Mouse (Mus musculus) forebrain, embryonic 12.5 days (tissue): ENCODE measurements around the gene Wdr47. TPM values are rescaled to one million over a fixed set of nuclear protein-coding genes. Genes with fewer than 3 reads are reported as not detected.

Experiments used
- ATAC-seq: fragments of 200-750 bp; cut with Nextera tagmentation; 2 replicates; pipeline ENCODE4 v1.8.0; 2017; ENCODE audit warnings: moderate TSS enrichment; ENCODE audit not compliant: low FRiP score
- H3K27ac ChIP-seq: fragments of 300-500 bp; sonication (generic); 2 replicates; pipeline ENCODE4 v1.5.1; 2016; ENCODE audit warnings: mild to moderate bottlenecking
- H3K27me3 ChIP-seq: fragments of 300-500 bp; sonication (generic); 2 replicates; pipeline ENCODE4 v1.6.1; 2016; ENCODE audit warnings: mild to moderate bottlenecking
- H3K36me3 ChIP-seq: fragments of 300-500 bp; sonication (generic); replicated peaks from 2 replicates; pipeline ENCODE4 v1.6.1; 2016; ENCODE audit warnings: mild to moderate bottlenecking
- H3K4me1 ChIP-seq: fragments of 300-500 bp; sonication (generic); 2 replicates; pipeline ENCODE4 v1.6.1; 2016
- H3K4me2 ChIP-seq: fragments of 300-500 bp; sonication (generic); 2 replicates; pipeline ENCODE4 v1.6.1; 2016; ENCODE audit warnings: mild to moderate bottlenecking, moderate library complexity
- H3K4me3 ChIP-seq: fragments of 300-500 bp; sonication (generic); replicated peaks from 2 replicates; pipeline ENCODE4 v1.5.1; 2016; ENCODE audit warnings: mild to moderate bottlenecking
- H3K9ac ChIP-seq: fragments of 300-500 bp; sonication (generic); 2 replicates; pipeline ENCODE4 v1.6.1; 2016; ENCODE audit warnings: mild to moderate bottlenecking
- H3K9me3 ChIP-seq: fragments of 300-500 bp; sonication (generic); 2 replicates; pipeline ENCODE4 v1.6.1; 2016
- WGBS: fragments of 180-500 bp; shearing (Covaris S2); methylation state at CpG from one replicate; pipeline ENCODE4 v1.1.7; 2016; 5-methylcytosine and 5-hydroxymethylcytosine counted together
- polyA plus RNA-seq: library from polyadenylated mRNA; unstranded; fragments of >200 nt; fragmentation: Nextera tagmentation; extraction: Ambion mirVana; gene quantifications from 2 replicates; pipeline ENCODE4 v1.2.1, GENCODE M21; 2016

Wdr47 gene
- polyA plus RNA-seq, 1 experiment from 2014 or later = 51.1 TPM

- Histone ChIP-seq H3K36me3 (no peaks in the 10 kb centered on the region; the same call in 1 of the 2 replicates), H3K9me3 (no peaks in the 10 kb centered on the region), H3K4me1 (peaks cover 40% of the 10 kb centered on the region), H3K4me2 (peak within 1 kb of the TSS; percentile 80), H3K27me3 (no peaks in the 10 kb centered on the region), H3K27ac (no peak within 1 kb of the TSS), H3K9ac (peak within 1 kb of the TSS; percentile 73), H3K4me3 (peak within 1 kb of the TSS; percentile 61)
- peak; percentile 97 for ATAC-seq
- WGBS = 3% methylated on average over 42 of the region's 42 CpGs
Measured at GRCm38 (mm10) chr3:108571443-108572294, 19.4 kb upstream of the Wdr47 start, which contains the start of gene Taf13. Gene Taf13, plus strand, starts transcription at chr3:108571698.

DNA sequence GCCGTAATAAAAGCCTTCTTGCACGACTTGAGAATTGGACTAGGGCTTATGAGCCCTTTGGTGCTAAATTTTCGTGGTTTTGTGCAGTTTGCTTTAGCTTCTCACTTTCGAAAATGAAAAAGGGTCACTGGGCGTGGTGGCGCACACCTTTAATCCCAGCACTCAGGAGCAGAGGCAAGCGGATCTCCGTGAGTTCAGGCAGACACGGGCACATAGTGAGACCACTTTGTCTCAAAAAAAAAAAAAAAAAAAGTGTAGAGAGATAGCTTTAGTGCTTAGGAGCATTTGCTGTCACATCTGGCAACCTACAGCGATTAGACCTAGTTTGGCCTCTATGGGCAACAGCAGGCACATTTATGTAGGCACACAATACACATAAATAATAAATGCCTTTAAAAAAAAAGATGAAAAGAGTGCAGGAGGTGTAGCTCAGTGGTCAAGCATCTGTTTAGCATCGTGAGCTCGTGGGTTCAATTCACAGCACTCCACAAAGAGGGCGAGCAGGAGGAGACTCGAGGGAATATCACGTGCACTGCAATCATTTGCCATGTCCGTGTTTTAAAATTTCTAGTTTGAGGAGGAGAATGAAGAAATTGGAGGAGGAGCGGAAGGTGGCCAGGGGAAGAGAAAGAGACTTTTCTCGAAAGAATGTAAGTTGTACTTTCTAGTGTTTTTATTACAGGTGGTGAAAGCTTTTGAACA is 18.6 kb upstream of the Wdr47 start:
- Histone ChIP-seq H3K4me3 (peak overlapping the region; percentile 61), H3K4me2 (peak overlapping the region; percentile 80), H3K9ac (peak overlapping the region; percentile 73), H3K4me1 (peaks cover 40% of the 10 kb centered on the region), H3K36me3 (no peaks in the 10 kb centered on the region; the same call in 1 of the 2 replicates), H3K27ac (no peak overlapping the region), H3K27me3 (no peaks in the 10 kb centered on the region), H3K9me3 (no peaks in the 10 kb centered on the region)
- 49% methylated on average over 18 of the region's 18 CpGs for WGBS
- ATAC-seq = no peak

- no peaks in the 10 kb centered on the region for H3K27me3 ChIP-seq
- no peak overlapping the region for H3K9ac ChIP-seq
- peaks cover 12% of the 10 kb centered on the region for H3K36me3 ChIP-seq
- no peak overlapping the region for H3K4me3 ChIP-seq
- ATAC-seq = no peak
- H3K4me1 ChIP-seq = peaks cover 27% of the 10 kb centered on the region
- no peak overlapping the region for H3K4me2 ChIP-seq
- no peak overlapping the region for H3K27ac ChIP-seq
- H3K9me3 ChIP-seq = no peaks in the 10 kb centered on the region
- 91% methylated on average over 5 of the region's 5 CpGs for WGBS
Measured at GRCm38 (mm10) chr3:108574018-108574417, 17.1 kb upstream of the Wdr47 start.

DNA sequence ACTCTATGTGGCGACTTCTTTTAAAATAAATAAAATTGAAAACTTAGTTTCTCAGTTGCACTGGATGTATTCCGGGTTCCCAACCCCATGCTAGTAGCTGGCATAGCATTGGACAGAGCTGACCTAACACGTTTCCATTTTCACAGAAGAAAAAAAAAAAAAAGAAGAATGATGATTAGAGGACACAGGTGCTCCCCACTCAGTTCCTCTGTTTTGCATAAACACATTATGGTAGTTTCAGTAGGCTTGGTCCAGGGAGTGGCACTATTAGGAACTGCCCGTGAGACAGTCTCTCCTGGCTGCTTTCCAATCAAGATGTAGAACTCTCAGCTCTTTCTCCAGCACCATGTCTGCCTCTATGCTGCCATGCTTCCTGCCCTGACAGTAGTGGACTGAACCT is 6.5 kb upstream of the Wdr47 start:
- Histone ChIP-seq H3K9ac (no peak overlapping the region), H3K4me1 (no peaks in the 10 kb centered on the region), H3K27me3 (no peaks in the 10 kb centered on the region), H3K4me3 (no peak overlapping the region), H3K36me3 (peaks cover 11% of the 10 kb centered on the region), H3K9me3 (no peaks in the 10 kb centered on the region), H3K27ac (no peak overlapping the region), H3K4me2 (no peak overlapping the region)
- 90% methylated on average over 4 of the region's 4 CpGs for WGBS
- no peak for ATAC-seq

- no peak overlapping the region for H3K9ac ChIP-seq
- H3K36me3 ChIP-seq = no peaks in the 10 kb centered on the region; the same call in 1 of the 2 replicates
- H3K27ac ChIP-seq = no peak overlapping the region
- peaks cover 13% of the 10 kb centered on the region; the same call in 1 of the 2 replicates for H3K4me1 ChIP-seq
- H3K27me3 ChIP-seq = no peaks in the 10 kb centered on the region
- no peak for ATAC-seq
- H3K9me3 ChIP-seq = no peaks in the 10 kb centered on the region
- no peak overlapping the region for H3K4me2 ChIP-seq
- no peak overlapping the region for H3K4me3 ChIP-seq
- WGBS = 52% methylated on average over 2 of the region's 2 CpGs
Measured at GRCm38 (mm10) chr3:108588446-108588845, 2.6 kb upstream of the Wdr47 start.

- Histone ChIP-seq H3K4me1 (peaks cover 13% of the 10 kb centered on the region; the same call in 1 of the 2 replicates), H3K4me2 (peak overlapping the region; percentile 94), H3K9ac (peak overlapping the region; percentile 93), H3K27me3 (no peaks in the 10 kb centered on the region), H3K27ac (peak overlapping the region; percentile 94), H3K9me3 (no peaks in the 10 kb centered on the region), H3K4me3 (peak overlapping the region; percentile 94), H3K36me3 (no peaks in the 10 kb centered on the region)
- peak; percentile 81 for ATAC-seq
- under 1% methylated on average over 61 of the region's 61 CpGs for WGBS
Measured at GRCm38 (mm10) chr3:108591530-108592522, 747 bp downstream of the Wdr47 start.

- H3K36me3 ChIP-seq = peaks cover 14% of the 10 kb centered on the region; the same call in 1 of the 2 replicates
- WGBS = 87% methylated on average over 3 of the region's 3 CpGs
Measured at GRCm38 (mm10) chr3:108608906-108609305, 17.8 kb downstream of the Wdr47 start.

DNA sequence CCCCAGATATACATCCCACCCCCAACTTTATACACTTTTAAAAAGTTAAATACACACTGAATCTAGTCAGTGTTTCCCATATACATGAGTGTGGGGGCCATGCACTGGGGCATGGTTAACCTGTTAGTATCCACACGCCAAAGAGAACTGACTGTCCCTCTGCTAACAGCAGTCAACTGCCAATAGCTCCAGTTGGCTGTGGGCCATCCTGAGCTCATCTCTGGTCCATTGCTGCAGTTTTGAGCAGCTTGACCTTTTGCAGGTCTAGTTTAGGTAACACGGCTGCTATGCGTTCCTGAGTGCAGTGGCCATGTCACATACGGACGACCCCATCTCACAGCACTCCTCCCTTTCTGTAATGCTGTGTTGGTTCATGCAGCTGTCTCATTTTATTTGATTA is 43.7 kb downstream of the Wdr47 start:
- no peak for ATAC-seq
- Histone ChIP-seq H3K9ac (no peak overlapping the region), H3K27me3 (no peaks in the 10 kb centered on the region), H3K27ac (no peak overlapping the region), H3K4me2 (no peak overlapping the region), H3K4me3 (no peak overlapping the region), H3K4me1 (no peaks in the 10 kb centered on the region), H3K36me3 (peaks cover 23% of the 10 kb centered on the region; the same call in 1 of the 2 replicates), H3K9me3 (no peaks in the 10 kb centered on the region)
- 93% methylated on average over 5 of the region's 5 CpGs for WGBS

More at GRCm38 (mm10) chr3:108608906-108609305, 17.8 kb downstream of the Wdr47 start:
- Histone ChIP-seq H3K9ac (no peak overlapping the region), H3K4me1 (no peaks in the 10 kb centered on the region), H3K9me3 (no peaks in the 10 kb centered on the region), H3K27ac (no peak overlapping the region), H3K4me2 (no peak overlapping the region), H3K27me3 (no peaks in the 10 kb centered on the region), H3K4me3 (no peak overlapping the region)
- no peak for ATAC-seq

- no peak overlapping the region for H3K4me3 ChIP-seq
- H3K9me3 ChIP-seq = no peaks in the 10 kb centered on the region
- no peak for ATAC-seq
- no peak overlapping the region for H3K4me2 ChIP-seq
- no peak overlapping the region for H3K9ac ChIP-seq
- peaks cover 30% of the 10 kb centered on the region for H3K36me3 ChIP-seq
- no peaks in the 10 kb centered on the region for H3K27me3 ChIP-seq
- 62% methylated on average over 4 of the region's 4 CpGs for WGBS
- H3K27ac ChIP-seq = no peak overlapping the region
- H3K4me1 ChIP-seq = no peaks in the 10 kb centered on the region
Measured at GRCm38 (mm10) chr3:108639412-108639811, 48.3 kb downstream of the Wdr47 start.

- Histone ChIP-seq H3K27ac (no peak overlapping the region), H3K36me3 (peaks cover 39% of the 10 kb centered on the region), H3K4me3 (no peak overlapping the region), H3K4me1 (no peaks in the 10 kb centered on the region), H3K4me2 (no peak overlapping the region), H3K9ac (no peak overlapping the region), H3K27me3 (no peaks in the 10 kb centered on the region), H3K9me3 (no peaks in the 10 kb centered on the region)
- no peak for ATAC-seq
- 90% methylated on average over 4 of the region's 4 CpGs for WGBS
Measured at GRCm38 (mm10) chr3:108640998-108641397, 49.9 kb downstream of the Wdr47 start.

- Histone ChIP-seq H3K4me2 (no peak overlapping the region), H3K27ac (no peak overlapping the region), H3K36me3 (peaks cover 26% of the 10 kb centered on the region), H3K4me1 (no peaks in the 10 kb centered on the region), H3K9me3 (no peaks in the 10 kb centered on the region), H3K27me3 (no peaks in the 10 kb centered on the region), H3K9ac (no peak overlapping the region), H3K4me3 (no peak overlapping the region)
- ATAC-seq = no peak
- WGBS = 93% methylated on average over 3 of the region's 3 CpGs
Measured at GRCm38 (mm10) chr3:108644856-108645255, 53.8 kb downstream of the Wdr47 start.
